ENCODE assay signal across 10 mouse cellular contexts in the genomic region with DNA sequence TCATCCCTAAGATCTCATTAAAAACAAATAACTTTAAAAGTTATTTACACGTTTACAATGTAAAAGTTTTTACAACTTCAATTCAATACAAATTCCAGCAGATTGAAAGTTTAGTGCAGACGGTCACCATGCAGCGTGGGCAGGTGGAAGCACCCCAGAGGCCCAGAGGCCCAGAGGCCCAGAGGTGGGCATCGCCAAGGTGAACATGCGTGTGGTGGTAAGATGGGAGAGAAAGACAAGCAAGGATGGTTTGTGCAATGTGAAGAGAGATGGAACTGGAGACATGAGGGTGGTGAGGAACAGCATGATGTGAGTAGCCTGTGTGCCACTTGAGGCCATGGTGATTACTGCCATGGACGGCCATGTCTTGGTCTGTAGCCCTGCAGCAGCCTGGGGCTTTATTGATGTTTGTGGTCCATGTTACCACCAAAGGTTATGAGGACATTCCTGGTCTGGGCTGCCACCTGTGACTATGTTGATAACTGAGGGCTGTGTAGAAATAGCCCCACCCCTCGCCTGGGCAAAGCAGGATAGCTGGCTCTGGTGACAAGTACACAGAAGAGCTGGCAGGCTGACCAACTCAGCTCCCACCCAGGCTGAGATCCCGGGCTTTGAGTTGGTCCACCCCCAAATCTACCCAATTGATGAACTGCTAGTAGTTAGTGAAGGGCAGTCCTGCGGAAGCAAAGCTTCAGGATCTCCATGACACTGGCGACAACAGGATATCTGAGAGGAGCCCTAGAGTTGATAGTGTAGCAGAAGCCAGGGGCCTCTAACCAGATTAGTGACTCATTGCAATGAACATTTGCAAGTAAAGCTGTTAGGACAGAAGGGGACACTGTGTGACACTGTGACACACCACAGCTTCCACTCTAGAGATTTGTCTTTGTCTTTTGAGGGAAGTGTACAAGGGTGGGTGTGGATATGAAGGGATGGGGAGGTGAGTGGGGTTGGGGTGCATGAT. TPM values are rescaled to one million over a fixed set of nuclear protein-coding genes. Genes with fewer than 3 reads are reported as not detected.
DNase-seq lines count a peak whose midpoint lies in the region; ATAC-seq and TF ChIP-seq lines count a peak whose summit lies in the region.
"Had no signal": no experiment of that assay in that cellular context is flagged by ENCODE, and none has a peak within 500 bp of the region (broad histone marks: within the 10 kb centered on the region; RNA-seq: fewer than 3 reads in every experiment).

No protein-coding gene starts in this region.

- peak; percentile 54; the same call in 1 of the 2 replicates for ATAC-seq in kidney, embryonic 16.5 days (ENCODE audit: low FRiP score, low TSS enrichment)
- ATAC-seq in hematopoietic stem cell, adult 5-6 weeks (replicated peaks in 1 of 2; ENCODE audit: insufficient read depth in 1 of 2, low FRiP score in 2 of 2, low TSS enrichment in 1 of 2, low read depth in 1 of 2, poor library complexity in 2 of 2, severe bottlenecking in 2 of 2): peak; percentile 29 to 37; a peak in 3 of 4 replicates
- ATAC-seq in forebrain, embryonic 14.5 days: no peak
- no peak for ATAC-seq in forebrain, postnatal 0 days

- H3K4me3 ChIP-seq in kidney, embryonic 16.5 days (ENCODE audit: low read length): no peak overlapping the region
- H3K4me3 ChIP-seq in forebrain, embryonic 14.5 days (ENCODE audit: low read depth, low read length): no peak overlapping the region
- H3K4me3 ChIP-seq in forebrain, postnatal 0 days (ENCODE audit: low read depth, low read length): no peak overlapping the region

- no peaks in the 10 kb centered on the region for H3K4me1 ChIP-seq in kidney, embryonic 16.5 days (ENCODE audit: insufficient read depth, low read length)
- H3K4me1 ChIP-seq in forebrain, embryonic 14.5 days (ENCODE audit: control insufficient read depth, insufficient read depth, low read length): no peaks in the 10 kb centered on the region
- H3K4me1 ChIP-seq in forebrain, postnatal 0 days (ENCODE audit: insufficient read depth): no peaks in the 10 kb centered on the region

- WGBS in kidney, embryonic 16.5 days: 84% methylated on average over 10 of the region's 10 CpGs
- 89% methylated on average over 10 of the region's 10 CpGs for WGBS in forebrain, embryonic 14.5 days
- 91% methylated on average over 10 of the region's 10 CpGs for WGBS in forebrain, postnatal 0 days

- TF ChIP-seq CTCF in forebrain, postnatal 0 days (IDR thresholded peaks at IDR 0.05; ENCODE audit: low read depth): no peak

- DNase-seq in kidney, postnatal 4 days: no peak
- peak; percentile 84 for DNase-seq in c-Kit-positive CD71-positive TER-119-positive erythroid progenitor cells, embryonic 14.5 days (ENCODE audit: low spot score)
- peak; percentile 13 for DNase-seq in skeletal muscle tissue, adult 2 months (ENCODE audit: low read depth, low spot score)
- no peak for DNase-seq in forebrain, embryonic 14.5 days (ENCODE audit: low spot score)
- DNase-seq in ovary, postnatal 36 days (ENCODE audit: low spot score): no peak
- no peak for DNase-seq in forebrain, postnatal 0 days
- DNase-seq: cerebellum, adult 11 months; thymus, postnatal 25 days had no signal

- H3K9ac ChIP-seq in kidney, embryonic 16.5 days (replicated peaks; ENCODE audit: low read length): no peak overlapping the region
- no peak overlapping the region for H3K9ac ChIP-seq in forebrain, embryonic 14.5 days (ENCODE audit: low read length)
- no peak overlapping the region for H3K9ac ChIP-seq in forebrain, postnatal 0 days

- no peaks in the 10 kb centered on the region for H3K36me3 ChIP-seq in kidney, embryonic 16.5 days (ENCODE audit: insufficient read depth, low read length)
- no peaks in the 10 kb centered on the region for H3K36me3 ChIP-seq in forebrain, embryonic 14.5 days (ENCODE audit: control insufficient read depth, insufficient read depth, low read length)
- no peaks in the 10 kb centered on the region for H3K36me3 ChIP-seq in forebrain, postnatal 0 days (ENCODE audit: insufficient read depth)

- H3K27ac ChIP-seq in kidney, embryonic 16.5 days (ENCODE audit: low read length): no peak overlapping the region
- no peak overlapping the region for H3K27ac ChIP-seq in forebrain, embryonic 14.5 days (ENCODE audit: low read depth, low read length)
- H3K27ac ChIP-seq in forebrain, postnatal 0 days (ENCODE audit: low read depth, low read length): no peak overlapping the region

- no peak overlapping the region for H3K4me2 ChIP-seq in kidney, embryonic 16.5 days (replicated peaks; ENCODE audit: low read depth, low read length)
- no peak overlapping the region for H3K4me2 ChIP-seq in forebrain, embryonic 14.5 days (ENCODE audit: low read length)
- H3K4me2 ChIP-seq in forebrain, postnatal 0 days (ENCODE audit: low read depth): no peak overlapping the region

- no peaks in the 10 kb centered on the region for H3K9me3 ChIP-seq in kidney, embryonic 16.5 days (ENCODE audit: low read length)
- H3K9me3 ChIP-seq in forebrain, embryonic 14.5 days (replicated peaks; ENCODE audit: control insufficient read depth, low read length): no peaks in the 10 kb centered on the region
- no peaks in the 10 kb centered on the region for H3K9me3 ChIP-seq in forebrain, postnatal 0 days (ENCODE audit: low read length)

- no peaks in the 10 kb centered on the region for H3K27me3 ChIP-seq in kidney, embryonic 16.5 days (ENCODE audit: insufficient read depth, low read length)
- H3K27me3 ChIP-seq in forebrain, embryonic 14.5 days (replicated peaks; ENCODE audit: control insufficient read depth, insufficient read depth, low read length): no peaks in the 10 kb centered on the region
- H3K27me3 ChIP-seq in forebrain, postnatal 0 days (ENCODE audit: insufficient read depth, low read length): no peaks in the 10 kb centered on the region

RNA-seq across cellular contexts. Expression of a gene that starts 45.3 kb away (rescaled TPM):
- polyA plus RNA-seq in kidney, embryonic 16.5 days (2015; fragmentation: Nextera tagmentation; extraction: Ambion mirVana): 44.8 and 45.9 TPM in 2 replicates
- total RNA-seq in hematopoietic stem cell, adult 5-6 weeks (2017): 49.8 and 65.7 TPM in 2 replicates
- polyA plus RNA-seq in forebrain, embryonic 14.5 days (2014; fragmentation: Nextera tagmentation; extraction: Ambion mirVana): 35.2 and 37.8 TPM in 2 replicates
- 17.0 and 21.3 TPM in 2 replicates for total RNA-seq in forebrain, postnatal 0 days (2014; rRNA removed)
- polyA plus RNA-seq in forebrain, postnatal 0 days (2015; fragmentation: Nextera tagmentation; extraction: Ambion mirVana): 14.5 and 16.1 TPM in 2 replicates

Comparison
In these comparisons a context has a peak if more than half of its experiments do, and no peak if none do; other contexts are left out.
1. ATAC-seq: peak in kidney, embryonic 16.5 days (single experiment) and hematopoietic stem cell, adult 5-6 weeks (2 of 2); none in forebrain, embryonic 14.5 days (single experiment) and forebrain, postnatal 0 days (single experiment).
2. DNase-seq: peak in c-Kit-positive CD71-positive TER-119-positive erythroid progenitor cells, embryonic 14.5 days (single experiment) and skeletal muscle tissue, adult 2 months (single experiment); none in kidney, postnatal 4 days (0 of 2), forebrain, embryonic 14.5 days (single experiment), ovary, postnatal 36 days (single experiment) and forebrain, postnatal 0 days (single experiment).